Mouse (Mus musculus): ENCODE measurements around the gene Eif2b3.

Gene Eif2b3

DNA sequence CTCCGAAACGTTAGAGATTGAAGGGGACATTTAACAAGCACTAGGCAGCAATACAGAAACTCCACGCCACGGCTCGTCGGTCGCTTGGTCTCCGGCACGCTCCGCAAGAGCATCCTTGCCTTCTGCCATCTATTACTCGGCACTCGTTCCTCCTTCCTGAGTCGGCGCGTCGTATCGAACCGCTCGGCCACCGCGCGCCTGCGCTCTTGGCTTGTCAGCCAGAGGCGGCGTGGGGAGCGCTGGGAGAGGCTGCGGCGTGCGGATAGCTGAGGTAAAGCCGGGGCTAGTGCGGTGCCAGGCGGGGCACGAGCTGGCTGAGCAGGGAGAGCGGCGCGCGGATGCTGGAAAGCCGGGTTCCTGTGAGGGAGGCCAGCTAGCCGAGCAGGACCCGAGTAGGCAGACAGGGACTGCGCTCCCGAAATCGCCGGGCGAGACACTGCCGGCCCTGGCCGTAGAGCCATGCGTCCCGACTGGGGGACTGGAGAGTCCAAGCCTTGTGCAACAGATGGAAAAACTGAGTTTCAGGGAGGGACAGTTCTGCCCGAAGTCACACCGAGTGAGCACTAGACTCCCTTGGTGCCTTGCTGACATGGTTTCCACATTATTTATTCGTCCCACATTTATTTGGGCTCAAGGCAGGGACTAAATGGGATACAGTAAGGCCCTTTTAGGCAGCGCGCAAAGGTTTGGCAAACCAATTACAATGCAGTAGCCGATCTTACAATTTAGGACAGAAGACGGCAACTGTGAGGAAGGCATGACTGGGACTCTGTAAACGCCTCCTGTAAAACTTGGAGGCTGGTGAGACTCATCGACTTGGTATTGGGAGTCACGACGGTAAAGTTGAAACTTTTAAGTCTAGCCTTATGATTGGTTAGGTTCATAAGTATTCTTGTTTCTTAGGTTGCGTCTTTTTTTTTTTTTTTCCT is at the start of gene Eif2b3:
Gene Eif2b3 (plus strand): TSS at position 197 of the 929 bp plus-strand sequence.
- peak; percentile 90 for DNase-seq (ENCODE audit: low read depth, low spot score)

GRCm38 (mm10) chr4:116976503-116976902 is 42.7 kb upstream of the Eif2b3 start:
- DNase-seq (ENCODE audit: low read depth, low spot score): no peak

DNA sequence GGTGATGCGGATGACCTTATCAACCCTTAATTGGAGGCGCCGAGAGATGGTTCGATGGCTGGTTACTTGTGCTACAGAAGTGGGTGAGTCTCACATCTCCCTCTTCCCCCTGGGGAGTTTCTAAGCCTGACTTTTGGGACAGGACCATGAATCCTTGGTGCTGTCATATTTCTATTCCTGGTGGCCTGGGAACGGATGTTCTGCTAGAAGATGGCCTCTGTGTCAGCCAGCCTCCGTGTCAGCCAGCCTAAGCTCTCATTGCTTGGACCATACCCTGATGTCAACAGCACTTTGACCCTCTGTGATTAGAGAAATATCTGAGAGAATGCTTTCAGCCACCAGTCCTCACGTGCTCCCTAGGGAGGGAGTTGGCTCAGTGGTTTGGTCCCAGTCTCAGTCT is 33.5 kb upstream of the Eif2b3 start:
- no peak for DNase-seq (ENCODE audit: low read depth, low spot score)

- no peak for DNase-seq (ENCODE audit: low read depth, low spot score)
Measured at GRCm38 (mm10) chr4:116986400-116987121, 32.6 kb upstream of the Eif2b3 start.

- DNase-seq (ENCODE audit: low read depth, low spot score): no peak
Measured at GRCm38 (mm10) chr4:116987122-116987456, 32.1 kb upstream of the Eif2b3 start.

- DNase-seq (ENCODE audit: low read depth, low spot score): no peak
Measured at GRCm38 (mm10) chr4:116989731-116990130, 29.5 kb upstream of the Eif2b3 start.

DNA sequence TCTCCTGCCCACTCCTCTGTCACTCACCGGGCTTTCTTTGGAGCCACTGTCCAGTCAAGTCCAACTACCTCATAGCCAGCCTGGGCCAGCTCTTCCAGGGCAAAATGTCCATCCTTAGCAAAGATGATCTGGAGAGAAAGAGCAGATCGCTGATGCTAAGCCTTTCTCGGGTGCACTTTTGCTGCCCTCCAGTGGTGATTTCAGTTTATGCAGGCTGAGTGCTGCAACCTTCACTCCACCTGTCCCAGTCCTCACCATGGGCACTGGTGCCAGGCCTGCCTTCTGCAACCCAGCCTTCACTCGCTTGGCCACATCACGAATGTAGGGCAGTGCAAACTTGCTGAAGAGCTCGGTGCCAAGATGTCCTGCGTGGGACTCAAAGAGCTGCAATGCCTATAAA is 27.8 kb upstream of the Eif2b3 start:
- no peak for DNase-seq (ENCODE audit: low read depth, low spot score)

DNA sequence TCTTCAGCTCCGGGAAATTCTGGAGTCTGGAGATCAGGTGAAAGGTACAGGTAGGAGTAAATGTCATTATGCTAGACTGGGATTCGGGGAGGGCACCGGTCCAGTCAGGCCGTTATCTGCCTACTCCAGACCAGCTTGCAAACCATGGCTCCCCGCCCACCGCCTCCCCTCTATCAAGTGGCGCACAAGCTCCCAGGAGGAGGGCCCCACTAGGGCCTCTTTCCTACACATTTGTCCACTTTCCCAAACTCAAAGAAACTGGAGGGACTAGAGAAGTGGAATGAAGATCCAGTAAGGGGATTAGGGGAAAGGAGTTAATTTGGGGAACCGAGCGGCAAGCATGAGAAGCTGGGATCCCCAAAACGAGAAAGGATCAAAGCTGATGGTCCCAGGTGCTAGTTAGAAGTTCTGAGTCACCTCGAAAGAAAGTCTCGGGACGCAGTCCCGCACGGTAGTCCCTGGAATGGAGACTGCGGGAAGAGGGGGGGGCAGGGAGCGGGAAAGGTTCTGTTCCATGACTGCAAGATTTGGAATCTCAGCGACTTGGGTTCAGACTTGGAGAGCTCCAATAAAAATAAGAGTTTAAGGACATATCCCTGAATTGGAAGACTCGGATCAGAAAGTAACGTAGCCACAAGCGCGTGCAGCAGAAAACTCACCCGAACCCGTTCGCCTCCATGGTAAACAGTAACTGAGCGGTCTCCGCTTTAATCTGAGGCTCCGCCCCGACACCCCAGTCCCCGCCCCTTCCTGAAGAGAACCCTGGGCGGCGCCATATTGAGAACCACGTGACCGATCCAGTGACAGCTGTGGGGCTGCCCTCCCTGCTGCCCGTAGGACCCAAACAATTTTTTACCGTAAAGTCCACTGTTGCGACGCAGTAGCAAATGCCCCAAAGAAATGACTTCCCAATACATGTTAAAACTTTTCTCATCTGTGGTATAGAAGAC is 25.3 kb upstream of the Eif2b3 start, which contains the start of gene Urod:
Gene Urod (minus strand): TSS at position 742 of the 950 bp plus-strand sequence.
- peak; percentile 93 for DNase-seq (ENCODE audit: low read depth, low spot score)

- DNase-seq (ENCODE audit: low read depth, low spot score): no peak
Measured at GRCm38 (mm10) chr4:116995131-116995797, 23.9 kb upstream of the Eif2b3 start, which contains the start of gene Hectd3. TSS of gene Hectd3 (plus strand) at chr4:116995317.

- DNase-seq (ENCODE audit: low read depth, low spot score): no peak
Measured at GRCm38 (mm10) chr4:116995798-116996135, 23.4 kb upstream of the Eif2b3 start.

- no peak for DNase-seq (ENCODE audit: low read depth, low spot score)
Measured at GRCm38 (mm10) chr4:116999513-117000154, 19.6 kb upstream of the Eif2b3 start.

DNA sequence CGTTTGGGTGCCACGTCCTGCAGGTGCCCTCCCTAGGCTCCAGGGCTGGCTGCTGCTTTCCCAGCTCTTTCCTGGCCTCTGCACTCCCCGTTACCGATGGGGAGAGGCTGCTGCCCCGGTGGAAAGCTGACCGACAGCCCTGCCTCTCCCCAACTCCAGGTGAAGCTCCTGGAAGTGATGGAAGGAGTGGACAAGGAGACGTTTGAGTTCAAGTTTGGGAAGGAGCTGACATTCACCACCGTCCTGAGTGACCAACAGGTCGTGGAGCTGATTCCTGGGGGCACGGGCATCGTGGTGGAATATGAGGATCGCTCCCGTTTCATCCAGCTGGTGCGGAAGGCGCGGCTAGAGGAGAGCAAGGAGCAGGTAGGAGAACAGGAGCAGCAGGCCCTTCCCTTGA is 17.2 kb upstream of the Eif2b3 start:
- DNase-seq (ENCODE audit: low read depth, low spot score): no peak

DNA sequence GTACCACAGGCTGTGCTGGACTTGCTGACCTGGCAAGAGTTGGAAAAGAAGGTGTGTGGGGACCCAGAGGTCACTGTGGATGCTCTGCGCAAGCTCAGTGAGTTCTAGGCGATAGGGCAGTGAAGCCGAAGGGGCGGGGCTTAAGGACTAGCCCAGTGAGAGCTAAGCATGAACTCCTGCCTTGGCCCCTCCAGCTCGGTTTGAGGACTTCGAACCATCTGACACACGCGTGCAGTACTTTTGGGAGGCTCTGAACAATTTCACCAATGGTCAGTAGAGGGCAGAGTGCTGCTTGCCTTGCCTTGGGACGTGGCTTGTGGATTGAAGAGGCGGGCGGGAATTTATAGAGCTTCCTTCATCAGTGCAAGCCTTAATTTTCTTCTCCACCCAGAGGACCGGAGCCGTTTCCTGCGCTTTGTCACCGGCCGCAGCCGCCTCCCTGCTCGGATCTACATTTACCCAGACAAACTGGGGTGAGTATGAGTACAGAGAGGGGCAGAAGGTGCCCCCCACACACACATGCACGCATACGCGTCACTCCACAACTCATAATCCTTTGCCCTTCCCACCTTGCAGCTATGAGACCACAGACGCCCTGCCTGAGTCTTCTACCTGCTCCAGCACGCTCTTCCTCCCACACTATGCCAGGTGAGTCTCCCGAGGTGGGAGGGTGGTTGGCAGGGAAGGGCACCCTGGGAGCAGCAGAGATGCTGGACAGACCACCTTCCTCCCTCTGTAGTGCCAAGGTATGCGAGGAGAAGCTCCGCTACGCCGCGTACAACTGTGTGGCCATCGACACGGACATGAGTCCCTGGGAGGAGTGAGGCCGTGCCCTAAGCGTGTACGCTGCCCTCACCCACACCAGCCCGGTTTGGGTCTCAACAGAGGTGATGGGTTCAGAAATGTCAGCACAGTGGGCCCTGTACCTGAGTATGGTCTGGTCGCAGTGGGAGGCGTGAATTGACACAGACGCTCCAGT is 16.4 kb upstream of the Eif2b3 start:
- no peak for DNase-seq (ENCODE audit: low read depth, low spot score)

DNA sequence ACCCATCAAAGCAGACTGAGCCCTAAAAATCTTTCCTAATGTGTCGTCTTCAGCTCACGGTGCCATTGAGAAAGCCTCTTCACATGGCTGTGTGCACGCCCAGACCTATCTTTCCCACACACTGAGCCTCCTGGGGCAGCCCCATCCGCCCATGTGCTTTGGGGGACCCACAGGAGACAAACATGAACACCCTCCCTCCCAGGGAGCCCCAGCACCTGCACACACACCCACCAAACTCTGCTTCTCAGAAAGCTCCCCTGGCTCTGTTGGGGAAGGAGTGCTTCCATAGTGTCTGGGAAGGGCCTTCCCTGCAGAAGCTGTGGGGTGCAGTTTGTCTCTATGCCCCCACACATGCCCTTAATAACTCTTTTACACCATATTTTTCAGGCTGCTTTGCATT is 14.6 kb upstream of the Eif2b3 start:
- no peak for DNase-seq (ENCODE audit: low read depth, low spot score)

DNA sequence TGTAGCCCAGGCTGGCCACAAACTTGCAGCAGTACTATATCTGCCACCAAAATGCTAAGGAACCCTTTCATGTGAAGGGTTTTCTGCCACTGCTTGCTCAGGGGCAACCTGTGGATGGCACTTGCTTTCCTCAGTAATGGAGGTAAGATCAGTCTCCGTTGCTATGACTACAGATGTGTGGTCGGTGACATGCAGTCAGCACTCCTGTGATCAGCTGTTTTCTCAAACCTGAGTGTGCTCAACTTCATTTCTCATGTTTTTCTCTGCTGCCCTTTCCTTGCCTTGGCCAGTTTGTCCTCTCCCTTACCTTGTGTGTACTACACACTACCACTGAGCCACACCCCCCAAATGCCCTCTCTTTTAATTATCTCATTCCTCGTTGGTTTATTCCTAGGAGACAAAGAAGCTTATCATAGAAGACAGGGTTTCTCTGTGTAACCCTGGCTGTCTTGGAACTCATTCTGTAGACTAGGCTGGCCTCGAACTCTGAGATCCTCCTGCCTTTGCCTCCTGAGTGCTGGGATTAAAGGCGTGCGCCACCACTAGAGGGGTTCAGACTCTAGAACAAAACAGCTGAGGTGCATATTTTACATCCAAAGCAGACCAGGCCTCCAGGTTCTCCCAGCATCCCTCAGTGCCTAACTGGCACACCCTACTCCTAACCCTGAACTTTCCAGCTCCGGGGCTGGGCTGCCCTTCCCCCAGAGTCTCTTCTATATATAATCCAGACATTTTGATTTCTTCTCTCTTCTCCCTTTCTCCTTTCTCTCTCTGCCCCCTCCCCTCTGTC is 13.4 kb upstream of the Eif2b3 start:
- no peak for DNase-seq (ENCODE audit: low read depth, low spot score)

- DNase-seq (ENCODE audit: low read depth, low spot score): no peak
Measured at GRCm38 (mm10) chr4:117007058-117007457, 12.1 kb upstream of the Eif2b3 start.

- DNase-seq (ENCODE audit: low read depth, low spot score): no peak
Measured at GRCm38 (mm10) chr4:117010231-117010630, 9.0 kb upstream of the Eif2b3 start.

DNA sequence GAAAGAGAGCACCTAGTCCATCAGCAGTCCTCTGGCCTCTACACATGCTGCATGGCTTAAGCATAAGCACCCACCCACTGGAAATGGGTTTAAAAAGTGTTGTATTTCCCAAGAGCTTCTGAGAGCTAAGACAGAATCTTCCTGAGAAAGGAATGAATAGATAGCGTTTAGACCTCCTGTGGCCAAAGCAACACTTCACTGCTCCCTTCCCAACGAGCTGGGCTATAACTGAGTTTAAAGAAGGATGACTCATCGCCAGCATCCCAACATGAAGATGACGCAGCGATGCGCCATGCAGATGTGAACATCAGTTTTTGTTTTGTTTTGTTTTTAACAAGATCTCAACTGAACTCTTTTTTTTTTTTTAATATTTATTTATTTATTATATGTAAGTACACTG is 5.6 kb upstream of the Eif2b3 start:
- DNase-seq (ENCODE audit: low read depth, low spot score): no peak

All from telencephalon, adult 2 months (tissue).